Mouse (Mus musculus): ENCODE measurements around the gene Hist1h3h. TPM values are rescaled to one million over a fixed set of nuclear protein-coding genes. Genes with fewer than 3 reads are reported as not detected.
A peak's percentile ranks its signal among the peaks of the same experiment; 100 is the strongest.
"Not testable (repeated sequence)": the region's sequence is repeated elsewhere in the genome, so short reads cannot be mapped to it uniquely, and the experiment has no call there.

Hist1h3h gene
- polyA plus RNA-seq, 1 experiment from 2014 or later = 5.4 TPM

- H3K27me3 ChIP-seq = no peaks in the 10 kb centered on the region
- no peaks in the 10 kb centered on the region for H3K36me3 ChIP-seq
- peaks cover 10% of the 10 kb centered on the region for H3K4me1 ChIP-seq (replicated peaks)
- no peaks in the 10 kb centered on the region for H3K9me3 ChIP-seq (replicated peaks)
- peak; percentile 71 for ATAC-seq (replicated peaks; ENCODE audit: insufficient number of reproducible peaks, insufficient read depth, low FRiP score, low read depth)
- WGBS = under 1% methylated on average over 21 of the region's 21 CpGs
- H3K9ac ChIP-seq = peak overlapping the region; percentile 64
- peak overlapping the region; percentile 81 for H3K4me2 ChIP-seq
- H3K4me3 ChIP-seq = peak overlapping the region; percentile 56
- H3K27ac ChIP-seq = peak overlapping the region; percentile 94
These were observed 16.8 kb downstream of the Hist1h3h start for GRCm38 (mm10) chr13:21734010-21734905.

- not testable (repeated sequence) for H3K9me3 ChIP-seq (replicated peaks)
- under 1% methylated on average over 46 of the region's 56 CpGs for WGBS
These were observed 17.7 kb downstream of the Hist1h3h start, which contains the start of gene Hist1h4j for GRCm38 (mm10) chr13:21734906-21735767. Gene Hist1h4j (plus strand): TSS chr13:21735064.

GRCm38 (mm10) chr13:21745006-21745405 lies 27.5 kb downstream of the Hist1h3h start:
- H3K4me2 ChIP-seq = no peak overlapping the region
- peaks cover 11% of the 10 kb centered on the region for H3K4me1 ChIP-seq (replicated peaks)
- H3K27ac ChIP-seq = no peak overlapping the region
- H3K9me3 ChIP-seq (replicated peaks) = no peaks in the 10 kb centered on the region
- H3K27me3 ChIP-seq = no peaks in the 10 kb centered on the region
- H3K36me3 ChIP-seq = no peaks in the 10 kb centered on the region
- H3K4me3 ChIP-seq = no peak overlapping the region
- H3K9ac ChIP-seq = no peak overlapping the region
- WGBS = 60% methylated on average over 1 of the region's 1 CpGs
- ATAC-seq (replicated peaks; ENCODE audit: insufficient number of reproducible peaks, insufficient read depth, low FRiP score, low read depth) = no peak

More at GRCm38 (mm10) chr13:21734906-21735767, 17.7 kb downstream of the Hist1h3h start, which contains the start of gene Hist1h4j:
- H3K27me3 ChIP-seq; H3K36me3 ChIP-seq; H3K4me1 ChIP-seq (replicated peaks): not testable (repeated sequence)
- Histone ChIP-seq H3K4me2 (peak within 1 kb of the TSS; percentile 81), H3K4me3 (peak within 1 kb of the TSS; percentile 56), H3K27ac (peak within 1 kb of the TSS; percentile 94), H3K9ac (peak within 1 kb of the TSS; percentile 64)
- peak; percentile 90 for ATAC-seq (replicated peaks; ENCODE audit: insufficient number of reproducible peaks, insufficient read depth, low FRiP score, low read depth)

- no peaks in the 10 kb centered on the region for H3K36me3 ChIP-seq
- WGBS = 7% methylated on average over 5 of the region's 5 CpGs
- H3K4me3 ChIP-seq = peak overlapping the region; percentile 53
- ATAC-seq (replicated peaks; ENCODE audit: insufficient number of reproducible peaks, insufficient read depth, low FRiP score, low read depth) = no peak
- H3K4me2 ChIP-seq = peak overlapping the region; percentile 67
- H3K9me3 ChIP-seq (replicated peaks) = no peaks in the 10 kb centered on the region
- H3K4me1 ChIP-seq (replicated peaks) = peaks cover 25% of the 10 kb centered on the region
- peak overlapping the region; percentile 89 for H3K27ac ChIP-seq
- H3K27me3 ChIP-seq = no peaks in the 10 kb centered on the region
- peak overlapping the region; percentile 57 for H3K9ac ChIP-seq
These were observed 32.1 kb downstream of the Hist1h3h start for GRCm38 (mm10) chr13:21749387-21750158.

GRCm38 (mm10) chr13:21750159-21751017 lies 32.9 kb downstream of the Hist1h3h start, which contains the start of gene Hist1h4k:
Gene Hist1h4k (minus strand): TSS chr13:21750505.
- H3K36me3 ChIP-seq; H3K9me3 ChIP-seq (replicated peaks); H3K27me3 ChIP-seq: not testable (repeated sequence)
- peak within 1 kb of the TSS; percentile 67 for H3K4me2 ChIP-seq
- peak within 1 kb of the TSS; percentile 61 for H3K9ac ChIP-seq
- peak within 1 kb of the TSS; percentile 53 for H3K4me3 ChIP-seq
- peak within 1 kb of the TSS; percentile 92 for H3K27ac ChIP-seq
- ATAC-seq (replicated peaks; ENCODE audit: insufficient number of reproducible peaks, insufficient read depth, low FRiP score, low read depth) = peak; percentile 70
- WGBS = under 1% methylated on average over 49 of the region's 56 CpGs
- H3K4me1 ChIP-seq (replicated peaks) = peaks cover 28% of the 10 kb centered on the region

- peak overlapping the region; percentile 92 for H3K27ac ChIP-seq
- H3K36me3 ChIP-seq = no peaks in the 10 kb centered on the region
- H3K4me3 ChIP-seq = no peak overlapping the region
- ATAC-seq (replicated peaks; ENCODE audit: insufficient number of reproducible peaks, insufficient read depth, low FRiP score, low read depth) = no peak
- H3K9me3 ChIP-seq (replicated peaks) = no peaks in the 10 kb centered on the region
- no peaks in the 10 kb centered on the region for H3K27me3 ChIP-seq
- H3K9ac ChIP-seq = no peak overlapping the region
- H3K4me2 ChIP-seq = no peak overlapping the region
- H3K4me1 ChIP-seq (replicated peaks) = peaks cover 32% of the 10 kb centered on the region
These were observed 34.0 kb downstream of the Hist1h3h start for GRCm38 (mm10) chr13:21751417-21751816.

GRCm38 (mm10) chr13:21751827-21752226 lies 34.4 kb downstream of the Hist1h3h start:
- Histone ChIP-seq H3K4me2 (peak overlapping the region; percentile 74; the same call in 1 of the 2 replicates), H3K9ac (no peak overlapping the region), H3K4me3 (no peak overlapping the region), H3K27ac (peak overlapping the region; percentile 92), H3K36me3 (no peaks in the 10 kb centered on the region), H3K9me3 (replicated peaks) (no peaks in the 10 kb centered on the region), H3K27me3 (no peaks in the 10 kb centered on the region), H3K4me1 (replicated peaks) (peaks cover 32% of the 10 kb centered on the region)
- no peak for ATAC-seq (replicated peaks; ENCODE audit: insufficient number of reproducible peaks, insufficient read depth, low FRiP score, low read depth)
- WGBS = 35% methylated on average over 3 of the region's 3 CpGs

- WGBS = 32% methylated on average over 3 of the region's 3 CpGs
- peak overlapping the region; percentile 74 for H3K4me2 ChIP-seq
These were observed 34.9 kb downstream of the Hist1h3h start for GRCm38 (mm10) chr13:21752356-21752755.

GRCm38 (mm10) chr13:21753051-21753523 lies 35.6 kb downstream of the Hist1h3h start:
- Histone ChIP-seq H3K9ac (peak overlapping the region; percentile 60), H3K27ac (peak overlapping the region; percentile 92), H3K4me1 (replicated peaks) (peaks cover 27% of the 10 kb centered on the region), H3K4me3 (peak overlapping the region; percentile 55), H3K36me3 (no peaks in the 10 kb centered on the region), H3K4me2 (peak overlapping the region; percentile 74), H3K9me3 (replicated peaks) (no peaks in the 10 kb centered on the region), H3K27me3 (no peaks in the 10 kb centered on the region)
- WGBS = 2% methylated on average over 10 of the region's 10 CpGs
- ATAC-seq (replicated peaks; ENCODE audit: insufficient number of reproducible peaks, insufficient read depth, low FRiP score, low read depth) = 0 out of 2 replicates have a peak, but pooled peaks have one; percentile 15

More at GRCm38 (mm10) chr13:21752356-21752755, 34.9 kb downstream of the Hist1h3h start:
- ATAC-seq (replicated peaks; ENCODE audit: insufficient number of reproducible peaks, insufficient read depth, low FRiP score, low read depth) = no peak
- H3K4me1 ChIP-seq (replicated peaks) = peaks cover 31% of the 10 kb centered on the region
- no peaks in the 10 kb centered on the region for H3K27me3 ChIP-seq
- no peaks in the 10 kb centered on the region for H3K36me3 ChIP-seq
- peak overlapping the region; percentile 92 for H3K27ac ChIP-seq
- no peaks in the 10 kb centered on the region for H3K9me3 ChIP-seq (replicated peaks)
- peak overlapping the region; percentile 14; the same call in 1 of the 2 replicates for H3K9ac ChIP-seq
- no peak overlapping the region for H3K4me3 ChIP-seq
